Mouse (Mus musculus): ENCODE results near the gene Eddm3b. TPM values are rescaled to one million over a fixed set of nuclear protein-coding genes. Genes with fewer than 3 reads are reported as not detected.
A peak's percentile ranks its signal among the peaks of the same experiment; 100 is the strongest.

Eddm3b gene
- polyA plus RNA-seq, 1 experiment from 2014 or later, result not detected

- Histone ChIP-seq H3K27ac (replicated peaks) (peak overlapping the region; percentile 95), H3K9me3 (replicated peaks) (no peaks in the 10 kb centered on the region), H3K4me3 (replicated peaks) (peak overlapping the region; percentile 47), H3K36me3 (replicated peaks) (no peaks in the 10 kb centered on the region), H3K9ac (peak overlapping the region; percentile 54), H3K4me2 (peak overlapping the region; percentile 74), H3K27me3 (no peaks in the 10 kb centered on the region), H3K4me1 (replicated peaks) (peaks cover 78% of the 10 kb centered on the region)
- ATAC-seq (ENCODE audit: insufficient read depth), result peak; percentile 14; the same call in 1 of the 2 replicates
- WGBS (ENCODE audit: insufficient replicate concordance), result 19% methylated on average over 9 of the region's 9 CpGs
Observed at GRCm38 (mm10) chr14:51128775-51129623, 14.8 kb downstream of the Eddm3b start.

- peak overlapping the region; percentile 74 for H3K4me2 ChIP-seq
Observed at GRCm38 (mm10) chr14:51129624-51129975, 15.4 kb downstream of the Eddm3b start.

GRCm38 (mm10) chr14:51130315-51130940, 16.2 kb downstream of the Eddm3b start:
- H3K9me3 ChIP-seq (replicated peaks), result no peaks in the 10 kb centered on the region
- H3K36me3 ChIP-seq (replicated peaks), result no peaks in the 10 kb centered on the region
- H3K4me2 ChIP-seq, result peak overlapping the region; percentile 74
- H3K27me3 ChIP-seq, result no peaks in the 10 kb centered on the region
- peak overlapping the region; percentile 54 for H3K9ac ChIP-seq
- ATAC-seq (ENCODE audit: insufficient read depth), result peak; percentile 81
- peak overlapping the region; percentile 47 for H3K4me3 ChIP-seq (replicated peaks)
- H3K27ac ChIP-seq (replicated peaks), result peak overlapping the region; percentile 95
- WGBS (ENCODE audit: insufficient replicate concordance), result 20% methylated on average over 9 of the region's 9 CpGs
- H3K4me1 ChIP-seq (replicated peaks), result peaks cover 74% of the 10 kb centered on the region

More at GRCm38 (mm10) chr14:51129624-51129975, 15.4 kb downstream of the Eddm3b start:
- Histone ChIP-seq H3K4me1 (replicated peaks) (peaks cover 76% of the 10 kb centered on the region), H3K27ac (replicated peaks) (peak overlapping the region; percentile 95), H3K27me3 (no peaks in the 10 kb centered on the region), H3K36me3 (replicated peaks) (no peaks in the 10 kb centered on the region), H3K4me3 (replicated peaks) (peak overlapping the region; percentile 47), H3K9me3 (replicated peaks) (no peaks in the 10 kb centered on the region), H3K9ac (peak overlapping the region; percentile 54)
- 15% methylated on average over 4 of the region's 4 CpGs for WGBS (ENCODE audit: insufficient replicate concordance)
- ATAC-seq (ENCODE audit: insufficient read depth), result 0 out of 2 replicates have a peak, but pooled peaks have one; percentile 12

- H3K4me1 ChIP-seq (replicated peaks), result peaks cover 69% of the 10 kb centered on the region
Observed at GRCm38 (mm10) chr14:51131086-51131815, 17.0 kb downstream of the Eddm3b start.

GRCm38 (mm10) chr14:51132372-51132771, 18.1 kb downstream of the Eddm3b start:
- Histone ChIP-seq H3K9ac (no peak overlapping the region), H3K36me3 (replicated peaks) (no peaks in the 10 kb centered on the region), H3K9me3 (replicated peaks) (no peaks in the 10 kb centered on the region), H3K4me1 (replicated peaks) (peaks cover 59% of the 10 kb centered on the region), H3K4me3 (replicated peaks) (no peak overlapping the region), H3K4me2 (peak overlapping the region; percentile 40), H3K27me3 (no peaks in the 10 kb centered on the region), H3K27ac (replicated peaks) (peak overlapping the region; percentile 95)
- ATAC-seq (ENCODE audit: insufficient read depth), result peak; percentile 30; the same call in 1 of the 2 replicates
- 53% methylated on average over 4 of the region's 4 CpGs for WGBS (ENCODE audit: insufficient replicate concordance)

More at GRCm38 (mm10) chr14:51131086-51131815, 17.0 kb downstream of the Eddm3b start:
- Histone ChIP-seq H3K9me3 (replicated peaks) (no peaks in the 10 kb centered on the region), H3K4me3 (replicated peaks) (no peak overlapping the region), H3K4me2 (peak overlapping the region; percentile 19; the same call in 1 of the 2 replicates), H3K9ac (peak overlapping the region; percentile 54; the same call in 1 of the 2 replicates), H3K27me3 (no peaks in the 10 kb centered on the region), H3K27ac (replicated peaks) (peak overlapping the region; percentile 95), H3K36me3 (replicated peaks) (no peaks in the 10 kb centered on the region)
- WGBS (ENCODE audit: insufficient replicate concordance), result 41% methylated on average over 7 of the region's 7 CpGs
- no peak for ATAC-seq (ENCODE audit: insufficient read depth)

- H3K27ac ChIP-seq (replicated peaks), result no peak overlapping the region
Observed at GRCm38 (mm10) chr14:51140342-51140741, 26.1 kb downstream of the Eddm3b start.

GRCm38 (mm10) chr14:51142119-51142518, 27.9 kb downstream of the Eddm3b start:
- Histone ChIP-seq H3K4me1 (replicated peaks) (peaks cover 73% of the 10 kb centered on the region), H3K27ac (replicated peaks) (peak overlapping the region; percentile 83), H3K9me3 (replicated peaks) (no peaks in the 10 kb centered on the region), H3K36me3 (replicated peaks) (no peaks in the 10 kb centered on the region), H3K27me3 (no peaks in the 10 kb centered on the region), H3K4me2 (peak overlapping the region; percentile 10; the same call in 1 of the 2 replicates), H3K4me3 (replicated peaks) (no peak overlapping the region), H3K9ac (peak overlapping the region; percentile 9; the same call in 1 of the 2 replicates)
- ATAC-seq (ENCODE audit: insufficient read depth), result peak; percentile 62
- 61% methylated on average over 4 of the region's 4 CpGs for WGBS (ENCODE audit: insufficient replicate concordance)

More at GRCm38 (mm10) chr14:51140342-51140741, 26.1 kb downstream of the Eddm3b start:
- no peak overlapping the region for H3K9ac ChIP-seq
- H3K4me2 ChIP-seq, result no peak overlapping the region
- H3K4me3 ChIP-seq (replicated peaks), result no peak overlapping the region
- no peak for ATAC-seq (ENCODE audit: insufficient read depth)
- no peaks in the 10 kb centered on the region for H3K9me3 ChIP-seq (replicated peaks)
- WGBS (ENCODE audit: insufficient replicate concordance), result 69% methylated on average over 2 of the region's 2 CpGs
- peaks cover 55% of the 10 kb centered on the region for H3K4me1 ChIP-seq (replicated peaks)
- H3K36me3 ChIP-seq (replicated peaks), result no peaks in the 10 kb centered on the region
- no peaks in the 10 kb centered on the region for H3K27me3 ChIP-seq

- H3K4me1 ChIP-seq (replicated peaks), result peaks cover 76% of the 10 kb centered on the region
- H3K9ac ChIP-seq, result peak overlapping the region; percentile 9; the same call in 1 of the 2 replicates
- H3K27ac ChIP-seq (replicated peaks), result peak overlapping the region; percentile 83
- H3K4me2 ChIP-seq, result peak overlapping the region; percentile 10; the same call in 1 of the 2 replicates
- no peaks in the 10 kb centered on the region for H3K36me3 ChIP-seq (replicated peaks)
- ATAC-seq (ENCODE audit: insufficient read depth), result peak; percentile 90
- no peaks in the 10 kb centered on the region for H3K27me3 ChIP-seq
- H3K4me3 ChIP-seq (replicated peaks), result no peak overlapping the region
- no peaks in the 10 kb centered on the region for H3K9me3 ChIP-seq (replicated peaks)
- WGBS (ENCODE audit: insufficient replicate concordance), result 42% methylated on average over 3 of the region's 3 CpGs
Observed at GRCm38 (mm10) chr14:51142568-51142967, 28.3 kb downstream of the Eddm3b start.

- Histone ChIP-seq H3K27ac (replicated peaks) (peak overlapping the region; percentile 89), H3K36me3 (replicated peaks) (no peaks in the 10 kb centered on the region), H3K27me3 (no peaks in the 10 kb centered on the region), H3K4me3 (replicated peaks) (no peak overlapping the region), H3K9me3 (replicated peaks) (no peaks in the 10 kb centered on the region), H3K4me2 (peak overlapping the region; percentile 46; the same call in 1 of the 2 replicates), H3K4me1 (replicated peaks) (peaks cover 84% of the 10 kb centered on the region), H3K9ac (0 out of 2 replicates have a peak overlapping the region, but pooled peaks have one; percentile 15)
- no peak for ATAC-seq (ENCODE audit: insufficient read depth)
- 58% methylated on average over 4 of the region's 4 CpGs for WGBS (ENCODE audit: insufficient replicate concordance)
Observed at GRCm38 (mm10) chr14:51143287-51143686, 29.1 kb downstream of the Eddm3b start.

GRCm38 (mm10) chr14:51143937-51144336, 29.7 kb downstream of the Eddm3b start:
- Histone ChIP-seq H3K4me1 (replicated peaks) (peaks cover 90% of the 10 kb centered on the region), H3K9ac (0 out of 2 replicates have a peak overlapping the region, but pooled peaks have one; percentile 1), H3K4me3 (replicated peaks) (no peak overlapping the region), H3K9me3 (replicated peaks) (no peaks in the 10 kb centered on the region), H3K36me3 (replicated peaks) (no peaks in the 10 kb centered on the region), H3K27me3 (no peaks in the 10 kb centered on the region), H3K4me2 (peak overlapping the region; percentile 46), H3K27ac (replicated peaks) (peak overlapping the region; percentile 89)
- ATAC-seq (ENCODE audit: insufficient read depth), result peak; percentile 81
- 25% methylated on average over 2 of the region's 2 CpGs for WGBS (ENCODE audit: insufficient replicate concordance)

All from liver, embryonic 15.5 days (tissue).